Mouse (Mus musculus): Measurements from ENCODE around the gene Gca.
"Not testable (repeated sequence)": the region's sequence is repeated elsewhere in the genome, so short reads cannot be mapped to it uniquely, and the experiment has no call there.

Gca gene

DNA sequence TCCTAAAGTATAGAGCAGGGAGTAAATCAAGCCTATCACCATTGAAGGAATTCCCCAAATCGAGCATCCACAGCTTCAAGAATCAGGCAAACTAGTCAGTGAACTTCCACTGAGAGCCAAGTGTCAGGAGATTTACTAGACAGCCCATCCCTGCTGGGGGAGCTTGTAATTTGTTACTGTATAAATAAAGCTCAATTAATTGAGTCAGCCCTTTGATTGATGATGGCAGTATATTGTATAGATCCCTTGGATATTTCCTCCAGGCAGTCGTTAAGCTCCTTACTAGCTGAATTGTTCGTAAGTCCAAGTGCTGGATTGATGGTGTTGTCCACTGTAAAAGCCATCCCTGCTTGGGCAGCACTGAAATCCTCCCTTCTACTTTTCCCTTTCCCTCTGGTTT, 5.8 kb downstream of the Gca start:
- DNase-seq (ENCODE audit: low read depth in 1 of 2, low spot score in 2 of 2): no peak

DNA sequence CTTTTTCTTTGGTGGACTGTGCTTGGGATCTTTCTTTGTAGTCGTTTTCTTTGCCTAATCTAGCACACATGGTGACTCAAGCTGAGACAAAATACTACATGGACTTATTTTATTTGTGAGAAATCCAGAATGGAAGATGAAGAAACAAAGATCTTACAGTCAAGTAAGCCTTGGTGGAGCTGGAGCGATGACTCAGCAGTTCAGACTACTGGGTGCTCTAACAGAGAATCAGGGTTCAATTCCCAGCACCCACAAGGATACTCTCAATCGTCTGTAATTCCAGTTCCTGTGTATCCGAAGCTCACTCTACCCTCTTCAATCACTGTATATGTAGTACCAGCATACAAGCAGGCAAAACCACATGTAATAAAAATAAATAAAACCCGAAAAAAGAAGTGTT, 6.2 kb downstream of the Gca start:
- no peak for DNase-seq (ENCODE audit: low read depth in 1 of 2, low spot score in 2 of 2)

DNA sequence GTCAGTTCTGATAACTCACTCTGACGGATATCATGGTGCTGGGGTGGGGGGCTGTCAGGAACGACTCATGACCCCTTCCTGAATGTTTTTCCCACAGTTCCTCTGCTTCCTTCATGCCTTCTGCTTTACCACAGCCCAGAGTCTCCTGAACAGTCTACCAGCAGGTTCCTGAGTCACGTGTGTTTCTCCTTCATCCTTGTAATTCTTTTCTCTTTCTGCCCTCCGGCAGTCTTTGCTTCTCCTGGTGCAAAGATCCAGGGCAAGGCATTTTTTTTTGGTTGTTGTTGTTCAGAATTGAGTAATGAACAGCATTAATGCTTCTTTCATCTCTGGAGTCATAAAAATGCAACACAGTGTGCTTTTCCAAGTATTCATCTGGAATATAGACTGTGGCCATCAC, 6.7 kb downstream of the Gca start:
- DNase-seq (ENCODE audit: low read depth in 1 of 2, low spot score in 2 of 2): no peak

DNA sequence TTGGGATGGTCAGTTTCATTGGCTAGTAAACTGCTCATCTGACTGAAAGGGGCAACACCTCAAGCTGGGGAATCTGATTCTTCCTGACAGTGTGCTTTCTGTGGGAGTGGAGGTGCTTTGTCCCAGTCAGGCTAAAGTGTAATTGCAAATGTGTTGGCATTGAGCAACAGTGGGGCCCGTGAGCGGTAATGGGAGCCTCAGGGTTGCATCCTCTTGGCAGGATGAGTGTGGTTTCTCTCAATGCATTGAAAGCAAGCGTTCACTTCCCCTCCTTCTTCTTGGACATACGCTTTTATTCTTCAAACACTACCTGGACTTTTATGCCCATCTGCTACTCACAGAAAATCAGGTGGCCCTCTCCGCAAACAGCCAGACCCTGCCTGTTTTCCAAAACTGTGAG, 8.7 kb downstream of the Gca start:
- no peak for DNase-seq (ENCODE audit: low read depth in 1 of 2, low spot score in 2 of 2)

DNA sequence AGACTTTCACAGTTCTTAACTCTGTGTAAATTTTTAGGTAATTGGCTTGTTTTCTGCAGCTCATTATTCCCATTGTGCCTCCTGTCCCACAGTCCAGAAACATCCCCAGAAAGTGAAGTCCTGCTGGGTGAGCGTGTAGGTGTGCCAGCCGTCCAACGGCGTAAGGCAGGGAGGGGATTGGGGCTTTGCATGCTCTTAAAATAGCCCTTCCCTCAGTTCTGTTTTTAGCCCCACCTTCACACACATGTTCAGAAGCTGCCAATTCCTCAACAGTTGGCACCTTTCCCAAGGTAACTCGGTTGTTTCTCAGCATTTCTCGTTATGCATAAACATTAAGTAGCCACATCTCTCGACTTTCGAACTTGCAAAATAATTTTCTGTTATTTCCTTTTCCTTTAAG, 17.6 kb downstream of the Gca start:
- DNase-seq (ENCODE audit: low read depth in 1 of 2, low spot score in 2 of 2): no peak

DNA sequence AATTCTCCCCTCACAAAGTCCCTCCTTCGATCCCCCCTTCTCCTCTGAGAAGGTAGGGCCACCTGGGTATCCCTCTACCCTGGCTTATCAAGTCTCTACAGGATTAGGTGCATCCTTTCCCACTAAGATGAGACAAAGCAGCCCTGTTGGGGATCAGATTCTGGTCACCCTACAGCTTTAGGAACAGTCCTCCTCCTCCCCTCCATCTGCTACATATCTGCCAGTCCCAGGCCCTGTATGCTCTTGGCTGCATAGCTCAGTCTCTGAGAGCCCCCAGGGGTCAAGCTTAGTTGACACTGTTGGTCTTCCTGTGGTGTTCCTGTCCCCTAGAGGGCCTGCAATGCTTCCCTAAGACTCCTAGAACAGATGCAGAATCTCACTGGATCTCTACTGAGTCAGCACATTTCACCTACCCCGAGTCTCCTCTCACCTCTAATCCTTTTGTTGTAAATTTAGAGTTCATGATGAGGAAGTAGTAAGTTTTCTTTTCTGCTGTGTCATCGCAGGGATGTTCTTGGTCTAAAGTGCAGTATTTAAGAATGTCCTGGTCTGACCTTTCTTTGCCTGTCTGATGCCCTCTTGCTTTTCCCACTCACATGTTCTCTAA, 21.0 kb downstream of the Gca start:
- DNase-seq (ENCODE audit: low read depth in 1 of 2, low spot score in 2 of 2): no peak

DNA sequence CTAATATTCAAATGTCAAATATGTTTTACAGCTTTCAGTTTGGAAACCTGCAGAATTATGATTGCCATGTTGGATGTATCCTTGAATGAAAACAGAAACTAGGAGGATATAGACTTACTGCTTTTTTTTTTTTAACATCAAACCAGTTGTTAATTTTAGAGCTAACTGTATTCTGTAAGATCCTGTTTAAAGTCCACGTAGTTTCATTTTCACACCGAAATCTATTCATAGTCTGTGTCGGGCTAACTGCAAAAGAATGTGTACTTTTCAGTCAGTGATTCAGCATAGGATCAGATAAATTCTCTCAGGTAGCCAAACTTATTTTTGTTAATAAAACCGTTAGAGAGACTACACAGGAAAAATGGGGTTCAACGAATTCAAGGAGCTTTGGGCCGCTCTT, 21.8 kb downstream of the Gca start:
- DNase-seq (ENCODE audit: low read depth in 1 of 2, low spot score in 2 of 2): no peak

DNA sequence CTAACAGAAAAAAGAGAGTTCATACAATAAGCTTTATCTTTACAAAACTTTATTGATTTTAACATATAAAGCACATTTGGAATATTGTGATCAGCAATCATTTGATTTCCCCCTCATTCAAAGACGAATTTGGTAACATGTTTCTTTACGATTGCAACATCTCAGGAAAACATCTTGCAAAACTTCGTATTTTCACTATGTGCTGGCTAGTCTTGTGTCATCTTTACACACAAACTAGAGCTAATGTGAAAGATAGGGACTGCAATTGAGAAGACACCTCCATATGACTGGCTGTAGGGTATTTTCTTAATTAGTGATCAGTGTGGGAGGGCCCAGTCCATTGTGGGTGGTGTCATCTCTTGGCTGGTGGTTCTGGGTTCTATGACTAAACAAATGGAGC, 42.2 kb downstream of the Gca start:
- no peak for DNase-seq (ENCODE audit: low read depth in 1 of 2, low spot score in 2 of 2)

DNA sequence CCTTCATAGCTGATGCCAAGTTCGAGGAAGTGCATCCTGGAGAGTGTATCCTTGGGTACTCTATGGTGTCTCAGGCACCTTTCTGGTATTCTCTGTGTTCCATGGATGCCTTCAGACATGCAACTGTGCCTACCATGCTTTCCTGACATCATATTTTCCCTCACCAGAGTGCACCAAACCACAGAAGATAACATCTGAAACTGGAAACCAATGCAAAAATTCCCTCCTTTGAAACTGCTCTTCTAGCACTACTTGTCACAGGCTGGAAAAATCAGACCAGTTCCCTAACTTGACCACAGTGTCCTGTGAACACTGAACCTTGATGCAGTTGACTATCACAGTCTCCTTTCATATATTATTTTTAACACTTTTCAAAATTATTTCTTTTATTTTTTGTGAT, 45.5 kb downstream of the Gca start:
- no peak for DNase-seq (ENCODE audit: low read depth in 1 of 2, low spot score in 2 of 2)

DNA sequence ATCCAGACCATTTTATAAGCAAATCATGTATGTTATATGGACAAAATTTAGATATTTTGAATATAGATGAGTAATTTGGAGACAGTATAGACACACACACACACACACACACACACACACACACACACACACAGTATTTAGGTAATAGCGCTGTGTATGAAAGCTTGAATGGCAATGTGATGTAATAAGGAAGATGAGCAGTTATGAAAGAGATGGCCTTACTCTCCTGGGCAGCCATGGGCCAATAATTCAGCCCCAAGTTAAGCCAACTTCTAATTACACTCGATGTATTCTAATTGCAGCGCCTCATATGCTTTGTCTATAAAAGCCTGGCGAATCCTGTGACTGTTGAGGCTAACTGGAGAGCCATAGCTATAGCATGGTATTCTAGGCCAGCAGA, 50.3 kb downstream of the Gca start:
- DNase-seq (ENCODE audit: low read depth in 1 of 2, low spot score in 2 of 2): not testable (repeated sequence)

DNA sequence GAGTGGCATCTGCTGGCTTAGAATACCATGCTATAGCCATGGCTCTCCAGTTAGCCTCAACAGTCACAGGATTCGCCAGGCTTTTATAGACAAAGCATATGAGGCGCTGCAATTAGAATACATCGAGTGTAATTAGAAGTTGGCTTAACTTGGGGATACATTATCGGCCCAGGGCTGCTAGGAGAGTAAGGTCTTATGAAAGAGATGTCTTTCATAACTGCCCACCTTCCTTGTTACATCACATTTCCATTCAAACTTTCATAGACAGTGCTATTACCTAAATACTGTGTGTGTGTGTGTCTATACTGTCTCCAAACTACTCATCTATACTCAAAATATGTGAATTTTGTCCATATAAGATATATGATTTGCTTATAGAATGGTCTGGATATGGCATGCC, 51.2 kb downstream of the Gca start:
- DNase-seq (ENCODE audit: low read depth in 1 of 2, low spot score in 2 of 2): no peak

DNA sequence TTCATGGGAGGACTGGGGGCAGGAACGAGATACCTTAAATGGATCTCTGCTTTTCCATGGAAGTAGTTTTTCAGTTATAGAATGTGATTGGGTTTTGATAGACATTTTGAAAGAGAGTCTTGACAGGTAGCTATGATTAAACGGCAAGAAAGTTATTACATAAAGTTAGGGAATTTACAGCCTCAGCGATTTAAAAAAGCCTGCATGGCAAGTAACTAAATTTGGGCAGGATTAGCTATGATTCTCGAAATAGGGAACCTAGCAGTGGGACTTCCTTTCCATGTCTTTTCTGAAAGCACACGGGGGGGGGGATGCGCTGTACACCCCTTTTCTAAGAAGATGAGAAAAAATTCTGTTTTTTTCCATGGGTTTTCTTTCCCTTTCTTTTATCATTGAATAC, 53.2 kb downstream of the Gca start:
- no peak for DNase-seq (ENCODE audit: low read depth in 1 of 2, low spot score in 2 of 2)

DNA sequence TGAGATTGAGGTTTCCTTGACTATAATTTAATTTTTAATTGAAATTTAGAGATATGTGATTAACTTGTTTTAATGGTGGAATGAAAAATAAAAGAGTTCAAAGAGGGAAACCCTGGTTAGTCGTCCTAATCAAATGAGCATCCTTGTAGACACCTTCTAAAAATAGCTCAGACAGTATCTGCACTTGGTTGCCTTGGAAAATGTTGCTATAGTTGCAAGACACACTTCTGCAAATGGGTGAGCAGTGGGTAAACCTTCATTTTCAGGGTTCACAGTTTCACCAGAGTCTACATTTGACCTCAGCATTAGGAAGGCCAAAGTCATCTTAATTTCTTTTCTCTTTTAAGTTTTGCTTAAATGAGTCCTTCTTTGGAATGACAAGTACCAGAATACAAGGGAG, 54.3 kb downstream of the Gca start:
- DNase-seq (ENCODE audit: low read depth in 1 of 2, low spot score in 2 of 2): no peak

DNA sequence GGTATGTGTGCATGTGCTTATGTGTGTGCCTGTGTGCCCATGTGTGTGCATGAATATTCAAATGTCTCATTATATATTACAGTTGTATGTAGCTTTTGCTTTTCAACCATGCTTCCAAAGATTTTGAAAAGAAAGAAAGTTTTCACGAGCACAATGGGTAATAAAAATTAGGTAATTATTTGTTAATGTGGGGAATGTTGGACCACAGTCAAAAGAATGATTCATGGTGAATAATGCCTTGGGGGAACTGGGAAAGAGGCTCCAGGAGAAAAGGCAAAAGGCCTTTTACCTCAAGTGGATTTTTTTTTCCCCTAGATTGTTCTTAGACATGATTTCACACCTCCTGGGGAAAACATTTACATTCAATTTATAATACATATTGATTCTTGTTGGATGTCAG, 61.9 kb downstream of the Gca start:
- DNase-seq (ENCODE audit: low read depth in 1 of 2, low spot score in 2 of 2): no peak

DNA sequence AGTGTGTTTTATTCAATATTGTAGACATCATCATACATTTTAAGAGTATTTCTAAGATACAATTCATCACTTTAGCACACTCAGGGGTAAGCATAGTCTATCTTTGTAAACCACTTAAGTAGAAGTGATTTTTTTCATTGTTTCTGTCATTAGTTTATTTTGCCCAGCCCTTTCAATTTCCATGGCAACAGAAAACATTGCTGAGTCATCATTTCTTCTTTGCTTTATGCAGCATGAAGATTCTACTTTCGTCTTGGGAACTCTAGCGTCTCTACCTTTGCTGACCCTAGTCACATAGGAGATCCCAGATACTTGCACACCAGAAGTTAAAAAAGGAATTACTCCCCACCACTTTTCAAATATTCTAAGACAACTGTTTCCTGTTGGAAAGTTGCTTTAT, 63.6 kb downstream of the Gca start:
- no peak for DNase-seq (ENCODE audit: low read depth in 1 of 2, low spot score in 2 of 2)

DNA sequence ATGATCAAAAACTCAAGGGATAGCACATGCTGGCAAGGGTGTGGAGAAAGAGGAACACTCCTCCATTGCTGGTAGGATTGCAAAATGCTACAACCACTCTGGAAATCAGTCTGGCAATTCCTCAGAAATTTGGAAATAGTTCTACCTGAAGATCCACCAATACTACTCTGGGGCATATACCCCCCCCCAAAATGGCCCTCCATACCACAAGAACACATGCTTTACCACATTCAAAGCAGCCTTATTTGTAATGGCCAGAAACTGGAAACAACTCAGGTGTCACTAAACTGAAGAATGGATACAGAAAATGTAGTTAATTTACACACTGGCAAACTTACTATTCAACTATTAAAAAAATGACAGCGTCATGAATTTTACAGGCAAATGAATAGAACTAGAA, 66.6 kb downstream of the Gca start:
- no peak for DNase-seq (ENCODE audit: low read depth in 1 of 2, low spot score in 2 of 2)

DNA sequence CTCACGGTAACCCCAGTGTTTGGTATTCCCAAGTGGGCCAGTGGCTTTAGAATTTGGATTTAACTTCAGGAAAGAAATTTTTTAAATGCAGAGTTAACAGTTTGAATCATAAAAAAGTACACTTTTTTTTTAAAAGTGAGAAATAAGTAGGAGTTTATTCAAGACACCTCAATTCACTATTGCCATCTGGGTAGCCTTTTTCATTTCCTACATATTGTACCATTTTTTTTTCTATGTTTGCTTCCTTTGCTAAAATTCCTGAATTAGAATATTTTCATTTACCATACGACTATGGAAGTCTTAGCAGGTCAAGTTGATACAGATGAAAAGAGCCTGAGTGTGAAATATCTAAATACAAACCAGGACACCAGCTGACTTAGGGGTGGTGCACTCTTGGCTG, 79.0 kb downstream of the Gca start:
- DNase-seq (ENCODE audit: low read depth in 1 of 2, low spot score in 2 of 2): no peak

All from monocyte, adult 2 months (primary cell).